Mouse (Mus musculus): ENCODE data around the gene Timm22. TPM values are rescaled to one million over a fixed set of nuclear protein-coding genes. Genes with fewer than 3 reads are reported as not detected.

Timm22 gene
- 15.9 and 17.0 TPM in 2 replicates for polyA plus RNA-seq (2012; rRNA removed)

DNA sequence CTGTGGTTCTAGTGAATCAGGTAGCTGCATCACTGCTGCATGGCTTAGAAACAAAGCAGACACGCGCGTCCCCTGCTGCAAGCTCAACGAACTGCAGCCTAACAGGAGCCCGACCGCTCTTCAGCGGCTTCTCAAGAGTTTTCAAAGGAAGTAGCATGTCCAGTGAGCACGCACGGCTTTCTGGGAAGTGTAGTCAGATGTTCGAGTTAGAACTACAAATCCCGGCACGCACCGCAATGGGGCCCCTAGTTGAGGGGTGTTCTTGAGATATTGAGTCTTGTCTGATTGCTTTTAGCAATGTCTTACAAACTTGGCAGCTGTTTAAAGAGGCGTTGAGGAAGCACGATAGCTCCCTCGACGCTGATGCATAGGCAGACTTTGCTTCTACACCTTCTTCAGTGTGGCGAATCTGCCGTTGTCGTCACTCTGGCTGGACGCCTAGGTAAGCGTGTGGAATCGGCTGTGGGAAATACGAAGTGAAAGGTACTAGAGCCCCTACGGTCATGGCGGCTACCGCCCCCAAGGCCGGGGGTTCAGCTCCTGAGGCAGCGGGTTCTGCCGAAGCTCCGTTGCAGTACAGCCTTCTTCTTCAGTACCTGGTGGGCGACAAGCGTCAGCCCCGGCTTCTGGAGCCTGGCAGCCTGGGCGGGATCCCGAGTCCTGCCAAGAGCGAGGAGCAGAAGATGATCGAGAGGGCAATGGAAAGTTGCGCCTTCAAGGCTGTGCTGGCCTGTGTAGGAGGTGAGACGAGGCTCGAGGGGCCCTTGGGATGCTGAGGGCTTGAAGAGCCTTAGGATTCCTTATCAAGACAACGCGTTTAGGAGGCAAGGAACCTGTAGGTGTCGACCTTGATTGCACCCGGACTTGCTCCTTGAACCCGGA is at the start of gene Timm22:
TSS of gene Timm22 (plus strand) at position 251 of the 882 bp plus-strand sequence.

DNA sequence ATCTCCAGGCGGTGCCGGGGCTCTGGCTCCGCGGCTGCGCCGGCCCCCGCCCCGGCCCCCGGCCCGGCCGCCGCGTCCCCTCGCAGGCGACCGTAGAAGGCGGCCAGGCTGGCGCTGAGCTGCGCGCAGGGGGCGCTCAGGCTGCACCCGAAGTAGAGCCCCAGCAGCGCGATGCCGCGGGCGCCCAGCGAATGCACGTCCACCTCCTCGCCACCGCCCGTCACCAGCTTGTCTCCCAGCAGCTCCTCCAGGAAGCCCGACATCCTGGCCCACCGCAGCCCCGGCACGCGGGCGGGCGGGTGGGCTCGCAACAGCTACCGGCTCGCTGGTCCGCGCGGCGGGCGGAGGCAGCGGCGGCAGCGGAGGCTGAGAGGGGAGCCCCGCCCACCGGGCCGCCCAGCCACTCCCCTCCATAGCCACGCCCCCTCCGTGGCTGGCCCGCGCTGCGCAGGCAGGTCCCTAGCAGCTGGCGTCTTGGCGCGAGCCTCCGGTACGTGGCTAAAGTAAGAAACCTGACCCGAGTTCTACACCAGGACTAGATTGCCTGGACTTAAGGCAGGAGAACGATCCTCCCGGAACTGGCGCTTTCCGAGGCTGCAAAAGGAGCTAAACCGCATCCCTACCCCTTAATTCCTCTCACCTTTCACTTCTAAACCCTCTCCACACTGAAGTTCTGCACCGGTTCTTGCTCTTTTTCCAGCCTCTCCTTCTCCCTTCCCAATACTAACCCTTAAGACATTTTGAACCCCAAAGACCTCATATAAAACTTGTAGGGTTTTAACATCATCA is 7.8 kb upstream of the Timm22 start, which contains the start of gene Nxn:
TSS of gene Nxn (minus strand) at position 343 of the 789 bp plus-strand sequence.

Other genes with a start within 250 kb of the Timm22 start
- 28.7 and 29.1 TPM in 2 replicates for gene Vps53, start 227.3 kb upstream of the Timm22 start, polyA plus RNA-seq (2012; rRNA removed)
- gene Fam57a, start 227.3 kb upstream of the Timm22 start, polyA plus RNA-seq (2012; rRNA removed): 96.8 and 108 TPM in 2 replicates
- gene Dbil5, start 189.3 kb upstream of the Timm22 start, polyA plus RNA-seq (2012; rRNA removed): 0.41 TPM in 1 of 2 replicates, not detected in the other
- gene Gemin4, start 189.3 kb upstream of the Timm22 start, polyA plus RNA-seq (2012; rRNA removed): 7.0 and 7.2 TPM in 2 replicates
- 5.0 and 7.7 TPM in 2 replicates for gene Mrm3, start 163.2 kb upstream of the Timm22 start, polyA plus RNA-seq (2012; rRNA removed)
- 3.2 and 4.8 TPM in 2 replicates for gene Glod4, start 163.2 kb upstream of the Timm22 start, polyA plus RNA-seq (2012; rRNA removed)
- gene Nxn, start 7.8 kb upstream of the Timm22 start, polyA plus RNA-seq (2012; rRNA removed): 16.0 and 17.8 TPM in 2 replicates
- 97.7 and 114 TPM in 2 replicates for gene Abr, start 215.4 kb downstream of the Timm22 start, polyA plus RNA-seq (2012; rRNA removed)